Mouse (Mus musculus): ENCODE results near the gene Pnrc1. TPM values are rescaled to one million over a fixed set of nuclear protein-coding genes. Genes with fewer than 3 reads are reported as not detected.

The Pnrc1 gene
- 100 to 1,000 TPM; 346 to 355 TPM for total RNA-seq (2023)

GRCm38 (mm10) chr4:33290002-33290401, at the start of gene Pnrc1:
Pnrc1 (minus strand) TSS chr4:33290163.

GRCm38 (mm10) chr4:33309764-33310757, 20.1 kb upstream of the Pnrc1 start, which contains the start of gene Rngtt:
Rngtt (plus strand) TSS chr4:33310311.

GRCm38 (mm10) chr4:33208881-33209841, 80.8 kb downstream of the Pnrc1 start, which contains the start of gene Srsf12:
Srsf12 (plus strand) TSS chr4:33208991.

Other genes starting within 250 kb of the Pnrc1 start
- gene Gabrr2, start 227.2 kb downstream of the Pnrc1 start, total RNA-seq (2023): under 1 TPM in 1 of 2 experiments, not detected in 1; 0.38 TPM
- gene Gabrr1, start 157.6 kb downstream of the Pnrc1 start, total RNA-seq (2023): not detected
- gene Pm20d2, start 100.4 kb downstream of the Pnrc1 start, total RNA-seq (2023): under 1 TPM in 1 of 2 experiments, not detected in 1; 0.33 TPM
- gene Srsf12, start 81.2 kb downstream of the Pnrc1 start, total RNA-seq (2023): not detected
- gene Rngtt, start 20.1 kb upstream of the Pnrc1 start, total RNA-seq (2023): 10 to 100 TPM; 20.4 to 23.3 TPM